Mouse (Mus musculus) neural tube, embryonic 15.5 days (tissue): ENCODE measurements at regions not wholly inside any gene's neighbourhood (a gene's known extent, or its start where the extent isn't known, plus 50 kb on each side); places are given as distances from the start of the nearest gene placed in this dataset.

Experiments used
- ATAC-seq: fragments of 200-750 bp; cut with Nextera tagmentation; 2 replicates; pipeline ENCODE4 v1.8.0; 2017; ENCODE audit warnings: mild to moderate bottlenecking, moderate TSS enrichment, moderate library complexity; ENCODE audit not compliant: low FRiP score
- H3K27ac ChIP-seq: fragments of 300-500 bp; sonication (generic); replicated peaks from 2 replicates; pipeline ENCODE4 v1.5.1; 2015; ENCODE audit warnings: mild to moderate bottlenecking, inconsistent platforms
- H3K27me3 ChIP-seq: fragments of 300-500 bp; sonication (generic); replicated peaks from 2 replicates; pipeline ENCODE4 v1.6.1; 2015; ENCODE audit warnings: inconsistent platforms
- H3K36me3 ChIP-seq: fragments of 300-500 bp; sonication (generic); 2 replicates; pipeline ENCODE4 v1.6.1; 2015; ENCODE audit warnings: inconsistent platforms
- H3K4me1 ChIP-seq: fragments of 300-500 bp; sonication (generic); 2 replicates; pipeline ENCODE4 v1.6.1; 2015; ENCODE audit warnings: inconsistent platforms
- H3K4me2 ChIP-seq: fragments of 300-500 bp; sonication (generic); 2 replicates; pipeline ENCODE4 v1.6.1; 2015; ENCODE audit warnings: inconsistent platforms, mild to moderate bottlenecking, moderate library complexity
- H3K4me3 ChIP-seq: fragments of 300-500 bp; sonication (generic); replicated peaks from 2 replicates; pipeline ENCODE4 v1.5.1; 2015; ENCODE audit warnings: mild to moderate bottlenecking, inconsistent platforms
- H3K9ac ChIP-seq: fragments of 300-500 bp; sonication (generic); replicated peaks from 2 replicates; pipeline ENCODE4 v1.6.1; 2015; ENCODE audit warnings: mild to moderate bottlenecking, inconsistent platforms
- H3K9me3 ChIP-seq: fragments of 300-500 bp; sonication (generic); replicated peaks from 2 replicates; pipeline ENCODE4 v1.6.1; 2016; ENCODE audit warnings: inconsistent platforms
- WGBS: fragments of 180-500 bp; shearing (Covaris S2); methylation state at CpG from one replicate; pipeline ENCODE4 v1.1.7; 2015; ENCODE audit warnings: mixed read lengths; 5-methylcytosine and 5-hydroxymethylcytosine counted together

GRCm38 (mm10) chr8:10882381-10882780, 125.9 kb downstream of the Irs2 start:
- ATAC-seq = no peak
- 0 out of 2 replicates have a peak, but pooled peaks cover 6% of the 10 kb centered on the region for H3K27me3 ChIP-seq
- 72% methylated on average over 5 of the region's 5 CpGs for WGBS

DNA sequence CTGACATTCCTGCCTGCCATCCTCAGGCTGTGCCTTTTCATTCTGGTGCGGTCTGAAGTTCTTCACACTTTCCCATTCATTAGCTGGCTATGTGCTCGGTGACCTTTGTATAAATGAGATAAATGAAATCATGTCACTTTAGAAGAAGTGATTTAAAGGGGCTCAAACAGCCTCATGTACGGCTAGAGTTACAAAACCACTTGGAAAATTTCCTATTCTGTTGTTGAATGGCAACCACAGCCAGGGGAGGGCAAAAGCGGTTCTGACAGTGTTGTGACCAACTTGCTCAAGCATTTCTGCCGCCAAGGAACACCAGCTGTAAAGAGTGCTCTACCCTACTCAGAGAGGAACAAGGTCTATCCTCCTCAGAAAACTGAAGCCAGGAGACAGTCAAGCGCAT, 128.4 kb downstream of the Irs2 start:
- Histone ChIP-seq H3K9me3 (no peaks in the 10 kb centered on the region), H3K27ac (no peak overlapping the region), H3K36me3 (no peaks in the 10 kb centered on the region), H3K27me3 (0 out of 2 replicates have a peak, but pooled peaks cover 6% of the 10 kb centered on the region), H3K9ac (no peak overlapping the region), H3K4me1 (peaks cover 9% of the 10 kb centered on the region; the same call in 1 of the 2 replicates), H3K4me3 (no peak overlapping the region), H3K4me2 (no peak overlapping the region)
- WGBS = 31% methylated on average over 6 of the region's 6 CpGs
- ATAC-seq = no peak

More at GRCm38 (mm10) chr8:10882381-10882780, 125.9 kb downstream of the Irs2 start:
- no peak overlapping the region for H3K4me3 ChIP-seq
- H3K27ac ChIP-seq = no peak overlapping the region
- peaks cover 6% of the 10 kb centered on the region; the same call in 1 of the 2 replicates for H3K4me1 ChIP-seq
- no peak overlapping the region for H3K9ac ChIP-seq
- no peak overlapping the region for H3K4me2 ChIP-seq
- H3K9me3 ChIP-seq = no peaks in the 10 kb centered on the region
- no peaks in the 10 kb centered on the region for H3K36me3 ChIP-seq

- Histone ChIP-seq H3K4me1 (peaks cover 9% of the 10 kb centered on the region; the same call in 1 of the 2 replicates), H3K4me2 (no peak overlapping the region), H3K36me3 (no peaks in the 10 kb centered on the region), H3K27me3 (0 out of 2 replicates have a peak, but pooled peaks cover 6% of the 10 kb centered on the region), H3K27ac (no peak overlapping the region), H3K4me3 (no peak overlapping the region), H3K9me3 (no peaks in the 10 kb centered on the region), H3K9ac (no peak overlapping the region)
- ATAC-seq = no peak
- 83% methylated on average over 10 of the region's 10 CpGs for WGBS
Measured at GRCm38 (mm10) chr8:10879049-10879847, 129.0 kb downstream of the Irs2 start.

DNA sequence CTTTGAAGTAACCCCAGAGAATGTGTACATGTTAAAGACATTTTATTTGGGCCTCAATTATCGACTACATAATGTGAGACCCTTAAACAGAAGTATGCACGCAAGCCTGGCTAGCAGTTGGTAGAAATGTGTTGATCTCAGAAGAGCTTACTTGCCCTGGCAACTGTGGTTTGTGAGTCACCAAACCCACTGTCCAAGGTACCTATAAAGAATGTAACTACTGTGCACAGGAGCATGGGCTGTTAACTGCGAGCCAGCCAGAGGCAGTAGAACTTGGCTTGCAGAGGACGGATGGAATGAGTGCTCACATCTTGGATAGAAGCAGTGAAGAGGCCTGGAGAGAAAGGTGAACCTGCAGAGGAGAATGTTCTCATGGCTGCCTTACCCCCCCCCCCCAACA, 129.9 kb downstream of the Irs2 start:
- peaks cover 9% of the 10 kb centered on the region; the same call in 1 of the 2 replicates for H3K4me1 ChIP-seq
- no peak overlapping the region for H3K4me2 ChIP-seq
- H3K36me3 ChIP-seq = no peaks in the 10 kb centered on the region
- H3K27me3 ChIP-seq = 0 out of 2 replicates have a peak, but pooled peaks cover 3% of the 10 kb centered on the region
- ATAC-seq = no peak
- H3K9me3 ChIP-seq = no peaks in the 10 kb centered on the region
- no peak overlapping the region for H3K4me3 ChIP-seq
- WGBS = 91% methylated on average over 4 of the region's 4 CpGs
- H3K9ac ChIP-seq = no peak overlapping the region
- H3K27ac ChIP-seq = no peak overlapping the region

GRCm38 (mm10) chr8:10875170-10875569, 133.1 kb downstream of the Irs2 start:
- no peak overlapping the region for H3K4me3 ChIP-seq
- H3K27ac ChIP-seq = no peak overlapping the region
- 37% methylated on average over 6 of the region's 6 CpGs for WGBS
- 0 out of 2 replicates have a peak, but pooled peaks cover 10% of the 10 kb centered on the region for H3K4me1 ChIP-seq
- no peaks in the 10 kb centered on the region for H3K36me3 ChIP-seq
- H3K9ac ChIP-seq = no peak overlapping the region
- no peaks in the 10 kb centered on the region for H3K9me3 ChIP-seq
- peak overlapping the region; percentile 8; the same call in 1 of the 2 replicates for H3K4me2 ChIP-seq
- ATAC-seq = peak; percentile 73
- 0 out of 2 replicates have a peak, but pooled peaks cover 3% of the 10 kb centered on the region for H3K27me3 ChIP-seq

DNA sequence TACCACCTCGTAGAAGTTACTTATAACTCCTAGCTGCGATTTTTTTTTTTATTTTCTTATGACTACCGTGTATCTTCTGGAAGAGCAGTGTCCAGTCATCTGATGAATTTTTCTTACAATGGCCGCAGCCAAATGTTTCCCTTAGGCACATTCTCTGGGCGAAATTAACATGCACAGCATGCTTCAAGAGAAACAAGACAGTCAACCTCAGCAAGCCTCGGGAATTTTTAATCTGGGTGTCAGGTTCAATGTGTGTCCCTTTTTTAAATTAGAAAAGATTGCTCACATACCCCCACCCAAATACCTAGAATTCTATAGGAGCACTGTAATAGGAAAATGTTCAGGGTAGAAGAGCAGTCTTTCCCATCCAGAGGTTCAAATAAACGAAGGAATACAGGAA, 136.8 kb downstream of the Irs2 start:
- Histone ChIP-seq H3K4me2 (no peak overlapping the region), H3K9me3 (no peaks in the 10 kb centered on the region), H3K36me3 (no peaks in the 10 kb centered on the region), H3K4me3 (no peak overlapping the region), H3K27me3 (peaks cover 3% of the 10 kb centered on the region; the same call in 1 of the 2 replicates), H3K4me1 (0 out of 2 replicates have a peak, but pooled peaks cover 8% of the 10 kb centered on the region), H3K27ac (no peak overlapping the region), H3K9ac (no peak overlapping the region)
- ATAC-seq = no peak
- 53% methylated on average over 7 of the region's 7 CpGs for WGBS

DNA sequence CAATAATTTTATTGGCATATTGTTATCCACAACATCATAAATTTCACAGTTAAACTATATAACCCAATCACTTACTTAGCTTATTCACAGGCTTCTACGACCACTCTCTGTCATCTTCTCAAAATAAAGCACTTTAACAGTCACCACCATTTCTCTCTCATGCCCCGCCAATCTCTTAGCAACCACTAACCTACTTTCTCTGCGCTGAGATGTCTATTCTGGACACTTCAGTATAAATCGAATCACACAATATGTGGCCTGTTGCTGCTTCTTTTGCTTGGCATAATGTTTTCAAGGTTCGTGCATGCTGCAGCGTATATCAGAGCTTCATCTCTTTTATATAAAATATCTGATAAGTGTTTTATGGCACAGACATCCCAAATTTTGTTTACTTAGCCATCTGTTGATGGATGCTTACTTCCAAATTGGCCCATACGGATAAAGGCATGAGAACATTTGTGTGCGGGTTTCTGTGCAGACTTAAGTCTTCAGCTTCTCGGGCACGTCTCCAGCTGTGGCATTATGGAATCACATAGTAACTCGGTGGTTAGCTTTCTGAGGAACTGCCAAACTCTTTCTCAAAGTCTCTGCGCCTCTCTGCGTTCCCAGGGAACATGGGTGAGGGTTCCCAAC, 137.7 kb downstream of the Irs2 start:
- Histone ChIP-seq H3K9me3 (no peaks in the 10 kb centered on the region), H3K4me1 (peaks cover 12% of the 10 kb centered on the region), H3K36me3 (no peaks in the 10 kb centered on the region), H3K27ac (no peak overlapping the region), H3K4me2 (no peak overlapping the region), H3K27me3 (peaks cover 3% of the 10 kb centered on the region; the same call in 1 of the 2 replicates), H3K9ac (no peak overlapping the region), H3K4me3 (no peak overlapping the region)
- ATAC-seq = no peak
- 62% methylated on average over 13 of the region's 13 CpGs for WGBS

GRCm38 (mm10) chr8:10869866-10870265, 138.4 kb downstream of the Irs2 start:
- no peak for ATAC-seq
- Histone ChIP-seq H3K27ac (no peak overlapping the region), H3K9me3 (no peaks in the 10 kb centered on the region), H3K4me3 (no peak overlapping the region), H3K36me3 (no peaks in the 10 kb centered on the region), H3K9ac (no peak overlapping the region), H3K4me1 (peaks cover 16% of the 10 kb centered on the region), H3K4me2 (no peak overlapping the region), H3K27me3 (peaks cover 3% of the 10 kb centered on the region; the same call in 1 of the 2 replicates)
- 88% methylated on average over 10 of the region's 10 CpGs for WGBS

DNA sequence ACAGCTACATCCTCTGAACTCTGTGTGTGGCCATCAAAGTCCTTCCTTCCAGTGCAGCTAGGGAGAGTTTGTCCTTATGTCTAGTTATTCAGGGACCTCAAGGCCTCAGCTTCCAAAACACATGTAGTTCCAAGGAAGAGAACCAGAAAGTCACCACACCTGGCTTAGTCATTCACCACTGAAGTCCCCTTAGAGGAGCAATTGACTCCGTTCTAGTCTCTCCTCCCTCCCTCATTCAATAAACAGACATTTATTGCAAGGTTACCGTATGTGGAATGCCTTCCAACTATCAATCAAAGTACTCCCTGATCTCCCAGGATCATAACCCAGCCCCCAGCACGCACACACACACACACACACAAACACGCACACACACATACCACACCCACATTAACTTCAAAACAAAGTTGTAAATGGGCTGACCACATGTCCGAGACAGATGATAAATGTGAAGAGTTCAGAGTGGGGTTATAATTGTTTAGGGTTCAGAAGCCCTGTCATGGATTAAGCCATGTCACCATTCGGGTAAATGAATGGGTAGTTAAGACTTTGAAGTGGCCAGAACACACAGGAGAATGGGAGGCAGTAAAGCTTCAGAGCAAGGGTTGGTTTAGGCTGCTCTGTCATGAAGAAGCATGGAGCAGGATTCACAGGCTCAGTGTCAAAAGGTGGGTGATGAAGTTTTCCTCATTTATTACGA, 141.4 kb downstream of the Irs2 start:
- WGBS = 23% methylated on average over 7 of the region's 7 CpGs
- no peak for ATAC-seq
- H3K9me3 ChIP-seq = no peaks in the 10 kb centered on the region

DNA sequence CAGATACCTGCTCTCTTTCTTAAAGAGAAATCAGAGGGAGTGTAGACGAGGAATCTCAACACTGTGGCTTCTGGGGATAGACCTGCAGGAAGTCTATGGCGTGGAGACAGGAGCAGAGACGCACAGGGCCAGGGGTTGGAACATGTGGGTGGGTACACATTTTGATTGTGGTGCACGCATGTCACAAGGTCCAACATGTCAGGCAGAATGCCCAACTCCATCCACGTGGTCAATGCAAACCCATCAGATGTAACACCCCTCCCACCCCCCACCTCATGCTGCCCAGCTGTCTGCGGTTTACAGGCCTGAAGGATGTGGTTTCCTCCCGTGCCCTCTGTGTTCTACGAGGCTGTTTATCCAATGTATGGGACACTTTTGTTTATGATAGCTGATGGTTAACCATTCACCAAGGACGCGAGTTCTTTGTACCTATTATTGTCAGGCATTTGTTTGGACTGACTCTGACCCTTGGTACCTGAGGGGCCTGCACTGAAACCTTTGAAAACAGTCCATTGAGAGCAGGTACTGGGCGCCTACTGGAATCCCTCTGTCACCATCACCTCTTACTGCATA, 142.2 kb downstream of the Irs2 start:
- H3K36me3 ChIP-seq = no peaks in the 10 kb centered on the region
- H3K27ac ChIP-seq = no peak overlapping the region
- no peak overlapping the region for H3K4me2 ChIP-seq
- no peak for ATAC-seq
- H3K9ac ChIP-seq = no peak overlapping the region
- no peak overlapping the region for H3K4me3 ChIP-seq
- H3K4me1 ChIP-seq = peaks cover 12% of the 10 kb centered on the region
- H3K27me3 ChIP-seq = peaks cover 3% of the 10 kb centered on the region; the same call in 1 of the 2 replicates
- no peaks in the 10 kb centered on the region for H3K9me3 ChIP-seq
- 52% methylated on average over 11 of the region's 11 CpGs for WGBS

More for the DNA sequence above, 141.4 kb downstream of the Irs2 start:
- H3K4me3 ChIP-seq = no peak overlapping the region
- no peak overlapping the region for H3K9ac ChIP-seq
- H3K4me2 ChIP-seq = no peak overlapping the region
- peaks cover 16% of the 10 kb centered on the region for H3K4me1 ChIP-seq
- peaks cover 3% of the 10 kb centered on the region; the same call in 1 of the 2 replicates for H3K27me3 ChIP-seq
- H3K27ac ChIP-seq = no peak overlapping the region
- H3K36me3 ChIP-seq = no peaks in the 10 kb centered on the region

GRCm38 (mm10) chr8:10865415-10865821, 142.8 kb downstream of the Irs2 start:
- no peak overlapping the region; the same call in 1 of the 2 replicates for H3K9ac ChIP-seq
- no peak for ATAC-seq
- H3K9me3 ChIP-seq = no peaks in the 10 kb centered on the region
- H3K36me3 ChIP-seq = no peaks in the 10 kb centered on the region
- 0 out of 2 replicates have a peak overlapping the region, but pooled peaks have one; percentile 37 for H3K27ac ChIP-seq
- H3K4me1 ChIP-seq = peaks cover 11% of the 10 kb centered on the region
- peaks cover 3% of the 10 kb centered on the region; the same call in 1 of the 2 replicates for H3K27me3 ChIP-seq
- 37% methylated on average over 8 of the region's 8 CpGs for WGBS
- no peak overlapping the region for H3K4me2 ChIP-seq
- H3K4me3 ChIP-seq = no peak overlapping the region
